Mouse (Mus musculus): ENCODE data around the gene Gm11938.

GRCm38 (mm10) chr11:99581564-99581963 is 21.5 kb downstream of the Gm11938 start:
- TF ChIP-seq CTCF (IDR thresholded peaks at IDR 0.05; ENCODE audit: borderline replicate concordance, insufficient read depth, low read length), result no peak
- TF ChIP-seq POLR2A (IDR thresholded peaks at IDR 0.05; ENCODE audit: low read depth, low read length), result no peak
